Mouse (Mus musculus): ENCODE results near the gene Ankrd55. TPM values are rescaled to one million over a fixed set of nuclear protein-coding genes. Genes with fewer than 3 reads are reported as not detected.

Gene Ankrd55
- total and polyA plus RNA-seq, 3 experiments = 1.1 to 2.2 (median 1.1) TPM

- no peaks in the 10 kb centered on the region; a peak in 1 of 4 replicates for H3K4me1 ChIP-seq (ENCODE audit: control insufficient read depth in 1 of 2, insufficient read depth in 2 of 2)
- H3K27ac ChIP-seq (ENCODE audit: insufficient read depth, low read depth) = no peak overlapping the region
- no peak overlapping the region for H3K4me2 ChIP-seq (ENCODE audit: insufficient read depth, low read depth, poor library complexity, severe bottlenecking)
- DNase-seq (ENCODE audit: extremely low read depth) = no peak
- H3K27me3 ChIP-seq (replicated peaks) = no peaks in the 10 kb centered on the region
- no peak overlapping the region for H3K4me3 ChIP-seq (replicated peaks in 1 of 3; ENCODE audit: low read depth in 2 of 3, low read length in 2 of 3, poor library complexity in 1 of 3)
- TF ChIP-seq ZMIZ1 (IDR thresholded peaks at IDR 0.05; ENCODE audit: low read depth, low read length) = no peak
- TF ChIP-seq POLR2A (IDR thresholded peaks at IDR 0.05; ENCODE audit: low read depth, low read length) = no peak
- TF ChIP-seq EP300 (IDR thresholded peaks at IDR 0.05; ENCODE audit: low read length) = no peak
- TF ChIP-seq TBP (conservative IDR thresholded peaks at IDR 0.05; ENCODE audit: low read depth, low read length) = no peak
- no peak for TF ChIP-seq ZC3H11A (IDR thresholded peaks at IDR 0.05; ENCODE audit: low read depth, low read length)
- TF ChIP-seq IRF4 (IDR thresholded peaks at IDR 0.05; ENCODE audit: low read depth, low read length) = no peak
- no peak for TF ChIP-seq MAZ (IDR thresholded peaks at IDR 0.05; ENCODE audit: low read depth, low read length)
- no peak for TF ChIP-seq ZNF384 (IDR thresholded peaks at IDR 0.05; ENCODE audit: low read depth, low read length)
- no peak for TF ChIP-seq RCOR1 (conservative IDR thresholded peaks at IDR 0.05; ENCODE audit: low read depth, low read length)
- no peak for TF ChIP-seq PAX5 (IDR thresholded peaks at IDR 0.05; ENCODE audit: low read length)
- TF ChIP-seq RAD21 (IDR thresholded peaks at IDR 0.05; ENCODE audit: low read depth, low read length) = no peak
- TF ChIP-seq USF2 (conservative IDR thresholded peaks at IDR 0.05; ENCODE audit: low read depth, low read length) = no peak
- TF ChIP-seq MXI1 (IDR thresholded peaks at IDR 0.05; ENCODE audit: low read depth, low read length) = no peak
- no peak for TF ChIP-seq JUN (IDR thresholded peaks at IDR 0.05; ENCODE audit: insufficient read depth, low read depth, low read length)
- TF ChIP-seq MAFK (IDR thresholded peaks at IDR 0.05; ENCODE audit: insufficient replicate concordance, low read length) = no peak
- TF ChIP-seq KAT2A (IDR thresholded peaks at IDR 0.05; ENCODE audit: insufficient replicate concordance, low read length) = no peak
- no peak for TF ChIP-seq ELF1 (IDR thresholded peaks at IDR 0.05; ENCODE audit: low read depth, low read length)
- no peak for TF ChIP-seq CTCF (conservative IDR thresholded peaks at IDR 0.05 in 1 of 2, IDR thresholded peaks at IDR 0.05 in 1 of 2; ENCODE audit: low read depth in 2 of 2, low read length in 2 of 2)
- H3K9ac ChIP-seq (ENCODE audit: insufficient read depth, low read depth) = no peak overlapping the region
- in situ Hi-C loops (cut with MboI; ENCODE audit: low pct_ligation_motif_present, low pct_unique_long_range_greater_than_20kb, low sequenced_read_pairs) (no loop called here), dilution Hi-C loops (cut with MboI; ENCODE audit: extremely low pct_ligation_motif_present, extremely low pct_unique_long_range_greater_than_20kb, low sequenced_read_pairs) (no loop called here)
- no peaks in the 10 kb centered on the region for H3K36me3 ChIP-seq (replicated peaks in 1 of 2; ENCODE audit: control insufficient read depth in 1 of 2, insufficient read depth in 1 of 2, low read length in 1 of 2)
- no peaks in the 10 kb centered on the region for H3K9me3 ChIP-seq (replicated peaks; ENCODE audit: low read length)
- no peaks in the 10 kb centered on the region for H3K79me2 ChIP-seq (replicated peaks; ENCODE audit: control insufficient read depth, extremely low read depth, insufficient read depth, poor library complexity, severe bottlenecking)
Measured at GRCm38 (mm10) chr13:112325126-112325525, 36.9 kb downstream of the Ankrd55 start.

- in situ Hi-C loops (cut with MboI; ENCODE audit: low pct_ligation_motif_present, low pct_unique_long_range_greater_than_20kb, low sequenced_read_pairs) (no loop called here), dilution Hi-C loops (cut with MboI; ENCODE audit: extremely low pct_ligation_motif_present, extremely low pct_unique_long_range_greater_than_20kb, low sequenced_read_pairs) (no loop called here)
- no peak overlapping the region for H3K4me3 ChIP-seq (replicated peaks in 1 of 3; ENCODE audit: low read depth in 2 of 3, low read length in 2 of 3, poor library complexity in 1 of 3)
- H3K9me3 ChIP-seq (replicated peaks; ENCODE audit: low read length) = no peaks in the 10 kb centered on the region
- TF ChIP-seq CHD1 (IDR thresholded peaks at IDR 0.05; ENCODE audit: low read depth, low read length) = no peak
- no peaks in the 10 kb centered on the region for H3K36me3 ChIP-seq (replicated peaks in 1 of 2; ENCODE audit: control insufficient read depth in 1 of 2, insufficient read depth in 1 of 2, low read length in 1 of 2)
- H3K27me3 ChIP-seq (replicated peaks) = no peaks in the 10 kb centered on the region
- H3K79me2 ChIP-seq (replicated peaks; ENCODE audit: control insufficient read depth, extremely low read depth, insufficient read depth, poor library complexity, severe bottlenecking) = no peaks in the 10 kb centered on the region
- H3K27ac ChIP-seq (ENCODE audit: insufficient read depth, low read depth) = no peak overlapping the region
- H3K4me2 ChIP-seq (ENCODE audit: insufficient read depth, low read depth, poor library complexity, severe bottlenecking) = no peak overlapping the region
- no peak overlapping the region for H3K9ac ChIP-seq (ENCODE audit: insufficient read depth, low read depth)
- no peak for DNase-seq (ENCODE audit: extremely low read depth)
- no peaks in the 10 kb centered on the region; a peak in 1 of 4 replicates for H3K4me1 ChIP-seq (ENCODE audit: control insufficient read depth in 1 of 2, insufficient read depth in 2 of 2)
Measured at GRCm38 (mm10) chr13:112326403-112326802, 38.2 kb downstream of the Ankrd55 start.
